Mouse (Mus musculus): ENCODE measurements around the gene Prkcsh. TPM values are rescaled to one million over a fixed set of nuclear protein-coding genes. Genes with fewer than 3 reads are reported as not detected.

Gene Prkcsh
- polyA plus RNA-seq, 1 experiment from 2014 or later, result 57.1 TPM

DNA sequence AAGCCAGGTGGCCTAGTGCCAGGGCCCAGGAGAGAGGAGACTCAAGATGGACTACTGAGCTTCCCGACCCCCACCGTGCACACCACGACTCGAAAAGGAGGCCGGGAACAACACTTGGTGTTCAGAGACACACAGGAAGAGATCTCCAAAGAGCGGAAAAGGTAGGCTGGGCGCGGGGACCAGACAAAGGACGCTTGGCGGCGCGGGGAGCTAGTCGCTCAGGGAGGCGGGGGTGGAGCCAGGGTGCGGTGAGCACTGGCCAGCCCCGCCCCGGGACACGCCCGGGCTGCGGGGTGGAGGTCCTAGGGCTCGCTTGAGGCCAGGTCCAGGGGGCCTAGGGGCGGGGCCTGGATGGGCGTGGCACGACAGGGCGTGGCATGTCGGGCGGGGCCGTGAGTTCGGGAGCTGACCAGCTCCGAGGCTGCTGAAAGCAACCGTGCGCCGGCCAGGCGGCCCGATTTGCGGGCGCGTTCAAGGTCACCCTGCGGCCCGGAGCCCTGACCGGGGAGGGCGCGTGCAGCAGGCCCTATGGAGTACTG, 47.8 kb downstream of the Prkcsh start:
- peaks cover 30% of the 10 kb centered on the region for H3K4me1 ChIP-seq (ENCODE audit: control insufficient read depth, insufficient read depth, low read length)
- peak overlapping the region; percentile 94 for H3K27ac ChIP-seq (ENCODE audit: low read depth, low read length)
- peaks cover 9% of the 10 kb centered on the region; the same call in 1 of the 2 replicates for H3K36me3 ChIP-seq (ENCODE audit: control insufficient read depth, insufficient read depth, low read length)
- no peaks in the 10 kb centered on the region for H3K27me3 ChIP-seq (replicated peaks; ENCODE audit: control insufficient read depth, insufficient read depth, low read length)
- no peaks in the 10 kb centered on the region for H3K9me3 ChIP-seq (replicated peaks; ENCODE audit: control insufficient read depth, low read length)
- peak overlapping the region; percentile 78 for H3K4me2 ChIP-seq (ENCODE audit: low read length)
- ATAC-seq, result peak; percentile 43
- H3K4me3 ChIP-seq (ENCODE audit: low read depth, low read length), result peak overlapping the region; percentile 97
- under 1% methylated on average over 43 of the region's 43 CpGs for WGBS
- peak overlapping the region; percentile 98 for H3K9ac ChIP-seq (ENCODE audit: low read length)
- peak; percentile 84 for DNase-seq (ENCODE audit: low spot score)

DNA sequence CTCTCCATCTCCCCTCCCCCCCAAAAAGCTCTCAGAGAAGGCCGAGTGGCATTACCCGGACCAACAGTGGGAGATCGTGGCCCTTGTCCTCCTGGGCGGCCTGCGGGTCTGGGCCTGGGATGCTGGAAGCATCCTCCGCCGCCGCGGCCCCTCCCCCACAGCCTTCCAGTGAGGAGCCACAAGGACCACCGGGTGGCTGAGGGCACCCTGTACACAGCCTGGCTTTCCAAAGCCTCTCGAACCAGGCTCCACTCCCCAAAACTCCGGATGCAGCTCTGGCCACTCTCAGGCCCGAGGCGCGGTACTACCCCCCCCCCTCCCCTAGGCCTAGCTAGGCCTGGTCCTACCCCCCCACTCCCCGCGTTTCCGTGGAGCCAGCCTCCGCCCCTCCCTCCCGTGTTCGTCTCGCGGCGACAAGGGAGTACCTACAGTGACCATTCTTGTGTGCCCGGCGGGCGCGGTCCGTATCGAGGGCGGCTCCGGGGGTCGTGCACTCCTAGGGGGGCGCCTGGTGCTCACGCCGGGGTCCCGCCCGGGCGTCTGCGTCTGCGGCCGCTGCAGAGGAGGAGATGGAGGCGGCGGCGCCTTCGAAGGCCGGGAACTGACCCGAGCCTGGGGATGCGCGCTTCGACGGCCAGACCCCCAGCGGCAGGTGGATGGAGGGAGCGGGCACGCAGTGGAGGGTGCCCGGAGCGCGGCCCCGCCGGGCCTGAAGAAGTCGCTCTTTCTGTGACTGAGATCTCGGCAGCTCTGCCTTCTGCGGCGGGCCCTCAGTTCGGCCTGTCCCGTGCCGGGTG, 48.8 kb downstream of the Prkcsh start:
- Histone ChIP-seq H3K9me3 (replicated peaks; ENCODE audit: control insufficient read depth, low read length) (no peaks in the 10 kb centered on the region), H3K27me3 (replicated peaks; ENCODE audit: control insufficient read depth, insufficient read depth, low read length) (no peaks in the 10 kb centered on the region), H3K4me3 (ENCODE audit: low read depth, low read length) (peak overlapping the region; percentile 97), H3K4me1 (ENCODE audit: control insufficient read depth, insufficient read depth, low read length) (peaks cover 30% of the 10 kb centered on the region), H3K9ac (ENCODE audit: low read length) (peak overlapping the region; percentile 98), H3K36me3 (ENCODE audit: control insufficient read depth, insufficient read depth, low read length) (peaks cover 10% of the 10 kb centered on the region), H3K4me2 (ENCODE audit: low read length) (peak overlapping the region; percentile 78), H3K27ac (ENCODE audit: low read depth, low read length) (peak overlapping the region; percentile 94)
- ATAC-seq (peak; percentile 35), DNase-seq (ENCODE audit: low spot score) (peak; percentile 58)
- WGBS, result 2% methylated on average over 33 of the region's 67 CpGs

DNA sequence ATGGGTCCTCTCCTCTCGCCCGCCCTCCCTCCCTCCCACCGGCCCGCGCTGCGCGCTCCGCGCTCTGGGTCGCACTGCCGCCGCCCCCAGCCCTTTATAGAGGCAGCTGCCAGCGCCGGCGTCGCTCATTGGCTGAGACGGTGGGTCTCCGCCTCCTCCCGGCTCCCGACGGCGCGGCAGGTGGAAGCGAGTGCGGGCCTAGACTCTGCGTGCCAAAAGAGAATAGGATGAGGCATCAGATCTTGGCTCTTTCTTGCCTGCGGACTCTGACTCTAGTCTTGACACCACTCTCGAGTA, 49.3 kb downstream of the Prkcsh start, which contains the start of gene Elavl3:
Gene Elavl3, minus strand, starts transcription at position 66 of the 297 bp plus-strand sequence.
- no peaks in the 10 kb centered on the region for H3K9me3 ChIP-seq (replicated peaks; ENCODE audit: control insufficient read depth, low read length)
- DNase-seq (ENCODE audit: low spot score) (peak; percentile 95), ATAC-seq (peak; percentile 89)
- H3K27ac ChIP-seq (ENCODE audit: low read depth, low read length), result peak within 1 kb of the TSS; percentile 94
- H3K36me3 ChIP-seq (ENCODE audit: control insufficient read depth, insufficient read depth, low read length), result peaks cover 15% of the 10 kb centered on the region
- H3K4me3 ChIP-seq (ENCODE audit: low read depth, low read length), result peak within 1 kb of the TSS; percentile 97
- 1% methylated on average over 24 of the region's 28 CpGs for WGBS
- no peaks in the 10 kb centered on the region for H3K27me3 ChIP-seq (replicated peaks; ENCODE audit: control insufficient read depth, insufficient read depth, low read length)
- peak within 1 kb of the TSS; percentile 78 for H3K4me2 ChIP-seq (ENCODE audit: low read length)
- H3K9ac ChIP-seq (ENCODE audit: low read length), result peak within 1 kb of the TSS; percentile 98
- peaks cover 30% of the 10 kb centered on the region for H3K4me1 ChIP-seq (ENCODE audit: control insufficient read depth, insufficient read depth, low read length)

DNA sequence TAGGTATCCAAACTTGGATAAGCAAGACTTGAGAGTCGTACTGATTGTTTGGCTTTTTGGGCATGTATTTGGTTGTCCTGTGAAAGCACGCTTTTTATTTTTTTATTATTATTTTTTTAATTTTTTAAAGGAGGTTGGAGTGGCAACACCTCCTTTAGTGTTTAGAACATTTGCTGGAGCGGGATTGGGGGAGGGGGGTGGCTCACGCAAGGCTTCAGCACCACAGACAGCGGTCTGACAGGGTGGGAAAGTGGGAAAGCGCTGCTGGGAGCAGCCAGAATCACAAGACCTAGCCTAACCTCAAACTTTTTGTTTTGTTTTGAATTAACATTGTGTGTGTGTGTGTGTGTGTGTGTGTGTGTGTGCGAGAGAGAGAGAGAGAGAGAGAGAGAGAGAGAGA, 51.1 kb downstream of the Prkcsh start:
- ATAC-seq (no peak), DNase-seq (ENCODE audit: low spot score) (no peak)
- peaks cover 15% of the 10 kb centered on the region for H3K4me1 ChIP-seq (ENCODE audit: control insufficient read depth, insufficient read depth, low read length)
- H3K27me3 ChIP-seq (replicated peaks; ENCODE audit: control insufficient read depth, insufficient read depth, low read length), result no peaks in the 10 kb centered on the region
- no peak overlapping the region for H3K9ac ChIP-seq (ENCODE audit: low read length)
- H3K27ac ChIP-seq (ENCODE audit: low read depth, low read length), result no peak overlapping the region
- no peak overlapping the region for H3K4me3 ChIP-seq (ENCODE audit: low read depth, low read length)
- H3K36me3 ChIP-seq (ENCODE audit: control insufficient read depth, insufficient read depth, low read length), result peaks cover 32% of the 10 kb centered on the region
- H3K4me2 ChIP-seq (ENCODE audit: low read length), result no peak overlapping the region
- WGBS, result 41% methylated on average over 7 of the region's 7 CpGs
- H3K9me3 ChIP-seq (replicated peaks; ENCODE audit: control insufficient read depth, low read length), result no peaks in the 10 kb centered on the region

DNA sequence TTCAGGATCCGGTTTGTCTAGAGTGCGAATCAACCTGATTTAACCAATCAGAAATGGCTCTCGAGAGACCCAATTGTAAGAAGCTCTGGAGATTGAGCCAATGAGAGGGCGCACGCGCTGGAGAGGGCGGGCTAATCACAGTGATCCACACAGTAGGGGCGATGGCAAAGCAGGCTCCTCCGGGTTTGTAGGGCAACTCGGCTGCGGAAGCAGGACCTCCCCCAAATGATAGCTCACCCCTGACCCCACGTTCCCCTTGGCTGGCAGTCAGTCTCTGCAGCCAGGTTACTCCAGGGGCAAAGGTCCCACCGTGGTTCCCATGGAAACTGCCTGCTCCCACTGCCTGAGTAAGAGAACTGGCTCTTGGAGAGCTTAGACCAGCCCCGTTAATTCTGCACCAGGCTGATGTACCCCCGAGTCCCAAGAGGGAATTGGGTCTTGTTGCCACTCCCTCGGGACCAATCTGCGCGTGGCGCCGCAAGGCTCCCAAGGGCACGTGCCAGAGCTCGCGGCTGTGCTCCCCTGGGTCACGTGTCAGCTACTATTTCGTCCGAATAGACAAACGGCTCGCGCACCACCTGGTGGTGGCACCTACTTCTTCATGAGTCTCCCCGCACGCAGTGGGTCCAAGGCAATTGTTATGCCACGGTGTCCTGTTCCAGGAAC, 51.9 kb downstream of the Prkcsh start:
- Histone ChIP-seq H3K9ac (ENCODE audit: low read length) (no peak overlapping the region), H3K4me3 (ENCODE audit: low read depth, low read length) (peak overlapping the region; percentile 16; the same call in 1 of the 2 replicates), H3K4me1 (ENCODE audit: control insufficient read depth, insufficient read depth, low read length) (peaks cover 7% of the 10 kb centered on the region), H3K27ac (ENCODE audit: low read depth, low read length) (no peak overlapping the region), H3K27me3 (replicated peaks; ENCODE audit: control insufficient read depth, insufficient read depth, low read length) (no peaks in the 10 kb centered on the region), H3K36me3 (ENCODE audit: control insufficient read depth, insufficient read depth, low read length) (peaks cover 33% of the 10 kb centered on the region), H3K9me3 (replicated peaks; ENCODE audit: control insufficient read depth, low read length) (no peaks in the 10 kb centered on the region), H3K4me2 (ENCODE audit: low read length) (peak overlapping the region; percentile 50)
- ATAC-seq, result peak; percentile 13
- 2% methylated on average over 32 of the region's 32 CpGs for WGBS
- DNase-seq (ENCODE audit: low spot score), result peak; percentile 91

DNA sequence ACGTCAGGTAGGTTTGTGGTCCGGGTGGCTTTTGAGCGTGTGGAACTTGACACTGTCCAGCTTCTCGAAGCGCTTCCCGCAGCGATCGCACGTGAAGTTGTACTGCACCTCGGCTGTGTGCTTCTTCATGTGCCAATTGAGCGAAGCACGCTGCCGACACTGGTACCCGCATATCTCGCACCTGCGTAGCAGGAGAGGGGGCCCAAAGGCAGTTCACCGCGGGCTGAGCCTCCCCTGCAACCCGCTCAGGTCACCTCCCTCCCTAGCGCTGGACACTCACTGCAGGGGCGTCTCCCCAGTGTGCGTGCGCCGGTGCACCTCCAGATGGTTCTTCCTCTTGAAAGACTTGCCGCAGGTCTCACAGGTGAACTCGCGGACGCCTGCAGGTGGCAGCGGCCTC, 53.1 kb downstream of the Prkcsh start:
- Histone ChIP-seq H3K36me3 (ENCODE audit: control insufficient read depth, insufficient read depth, low read length) (peaks cover 37% of the 10 kb centered on the region), H3K27ac (ENCODE audit: low read depth, low read length) (no peak overlapping the region), H3K27me3 (replicated peaks; ENCODE audit: control insufficient read depth, insufficient read depth, low read length) (no peaks in the 10 kb centered on the region), H3K4me3 (ENCODE audit: low read depth, low read length) (no peak overlapping the region), H3K4me1 (ENCODE audit: control insufficient read depth, insufficient read depth, low read length) (peaks cover 5% of the 10 kb centered on the region), H3K4me2 (ENCODE audit: low read length) (no peak overlapping the region), H3K9me3 (replicated peaks; ENCODE audit: control insufficient read depth, low read length) (no peaks in the 10 kb centered on the region), H3K9ac (ENCODE audit: low read length) (no peak overlapping the region)
- 47% methylated on average over 29 of the region's 29 CpGs for WGBS
- no peak for ATAC-seq
- no peak for DNase-seq (ENCODE audit: low spot score)

DNA sequence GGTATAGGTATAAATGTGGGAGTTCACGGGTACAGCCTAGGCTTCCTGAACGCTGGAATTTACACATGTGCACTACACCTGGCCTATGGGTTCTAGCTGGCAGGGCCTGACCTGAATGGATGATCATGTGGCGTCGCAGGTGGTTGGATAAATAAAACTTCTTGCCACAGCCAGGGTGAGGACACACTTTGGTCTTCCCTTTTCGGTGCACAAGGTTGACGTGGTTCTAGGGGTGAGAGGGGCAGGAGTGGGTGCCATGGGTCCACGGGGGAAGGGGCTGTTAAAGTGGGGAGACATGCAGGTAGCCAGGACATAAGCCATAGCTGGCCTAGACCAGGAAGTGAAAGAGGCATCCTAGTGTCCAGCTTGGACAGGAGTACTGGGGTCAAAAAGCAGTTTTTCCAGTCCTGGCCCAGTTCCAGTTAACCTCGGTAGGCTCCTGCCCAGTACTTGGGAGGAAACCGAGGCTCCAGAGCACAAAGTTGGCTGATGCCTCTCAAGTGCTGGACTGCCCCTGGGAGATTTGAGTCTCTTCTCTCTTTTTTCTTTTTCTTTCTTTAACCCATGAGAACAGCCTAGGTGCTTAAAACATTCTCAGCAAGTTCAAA, 53.8 kb downstream of the Prkcsh start:
- H3K9ac ChIP-seq (ENCODE audit: low read length), result no peak overlapping the region
- no peak for ATAC-seq
- H3K36me3 ChIP-seq (ENCODE audit: control insufficient read depth, insufficient read depth, low read length), result peaks cover 44% of the 10 kb centered on the region
- no peaks in the 10 kb centered on the region for H3K9me3 ChIP-seq (replicated peaks; ENCODE audit: control insufficient read depth, low read length)
- no peak overlapping the region for H3K4me3 ChIP-seq (ENCODE audit: low read depth, low read length)
- no peak overlapping the region for H3K27ac ChIP-seq (ENCODE audit: low read depth, low read length)
- DNase-seq (ENCODE audit: low spot score), result no peak
- peaks cover 5% of the 10 kb centered on the region for H3K4me1 ChIP-seq (ENCODE audit: control insufficient read depth, insufficient read depth, low read length)
- H3K27me3 ChIP-seq (replicated peaks; ENCODE audit: control insufficient read depth, insufficient read depth, low read length), result no peaks in the 10 kb centered on the region
- H3K4me2 ChIP-seq (ENCODE audit: low read length), result no peak overlapping the region
- 80% methylated on average over 9 of the region's 9 CpGs for WGBS

DNA sequence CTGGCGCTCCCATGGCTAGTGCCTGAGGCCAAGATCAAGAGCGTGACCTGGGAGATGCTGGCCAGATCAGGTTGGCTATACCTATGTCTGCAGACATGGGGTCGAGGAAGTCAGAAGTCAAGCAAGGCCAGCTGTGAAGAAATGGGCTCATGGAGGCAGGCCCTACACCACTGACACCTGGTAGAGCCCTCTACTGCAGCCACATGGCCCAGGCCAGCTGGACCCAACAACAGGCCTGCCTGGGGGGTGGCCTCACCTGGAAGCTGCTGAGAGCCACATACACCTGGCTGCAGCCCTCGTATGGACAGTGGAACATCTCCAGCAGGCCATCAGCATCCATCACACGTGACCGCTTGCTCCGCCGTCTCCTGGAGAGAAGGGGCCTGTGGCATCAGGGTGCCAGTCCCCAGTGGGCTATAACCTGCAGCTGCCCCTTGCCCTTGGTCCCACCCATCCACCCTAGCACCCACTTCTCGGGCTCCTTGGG, 54.5 kb downstream of the Prkcsh start:
- H3K4me2 ChIP-seq (ENCODE audit: low read length), result no peak overlapping the region
- H3K9ac ChIP-seq (ENCODE audit: low read length), result no peak overlapping the region

More for the DNA sequence above, 54.5 kb downstream of the Prkcsh start:
- peaks cover 5% of the 10 kb centered on the region for H3K4me1 ChIP-seq (ENCODE audit: control insufficient read depth, insufficient read depth, low read length)
- H3K27me3 ChIP-seq (replicated peaks; ENCODE audit: control insufficient read depth, insufficient read depth, low read length), result no peaks in the 10 kb centered on the region
- DNase-seq (ENCODE audit: low spot score), result no peak
- no peak overlapping the region for H3K27ac ChIP-seq (ENCODE audit: low read depth, low read length)
- WGBS, result 94% methylated on average over 9 of the region's 9 CpGs
- no peak overlapping the region for H3K4me3 ChIP-seq (ENCODE audit: low read depth, low read length)
- H3K9me3 ChIP-seq (replicated peaks; ENCODE audit: control insufficient read depth, low read length), result no peaks in the 10 kb centered on the region
- H3K36me3 ChIP-seq (ENCODE audit: control insufficient read depth, insufficient read depth, low read length), result peaks cover 51% of the 10 kb centered on the region
- no peak for ATAC-seq

All from forebrain, embryonic 14.5 days (tissue).